Mouse (Mus musculus): Measurements from ENCODE around the gene Brca1. TPM values are rescaled to one million over a fixed set of nuclear protein-coding genes. Genes with fewer than 3 reads are reported as not detected.

Gene Brca1
- polyA plus RNA-seq, 1 experiment from 2014 or later = 32.1 TPM

- no peak overlapping the region for H3K4me3 ChIP-seq (ENCODE audit: low read depth, low read length)
- no peak overlapping the region for H3K27ac ChIP-seq (ENCODE audit: low read depth, low read length)
- WGBS = 85% methylated on average over 2 of the region's 2 CpGs
- no peaks in the 10 kb centered on the region for H3K9me3 ChIP-seq (ENCODE audit: control insufficient read depth, low read length)
- ATAC-seq (replicated peaks; ENCODE audit: low FRiP score) (no peak), DNase-seq (ENCODE audit: low spot score) (no peak)
- no peak overlapping the region for H3K4me2 ChIP-seq (ENCODE audit: low read depth, low read length, severe bottlenecking)
- no peaks in the 10 kb centered on the region for H3K4me1 ChIP-seq (replicated peaks; ENCODE audit: control insufficient read depth, insufficient read depth, low read length)
- no peaks in the 10 kb centered on the region for H3K27me3 ChIP-seq (ENCODE audit: control insufficient read depth, insufficient read depth, low read length)
- H3K36me3 ChIP-seq (ENCODE audit: control insufficient read depth, insufficient read depth, low read length) = no peaks in the 10 kb centered on the region; the same call in 1 of the 2 replicates
- no peak overlapping the region for H3K9ac ChIP-seq (ENCODE audit: low read length)
These were observed 31.4 kb upstream of the Brca1 start for GRCm38 (mm10) chr11:101583205-101583604.

- peak within 1 kb of the TSS; percentile 48 for H3K4me2 ChIP-seq (ENCODE audit: low read depth, low read length, severe bottlenecking)
- H3K27ac ChIP-seq (ENCODE audit: low read depth, low read length) = no peak within 1 kb of the TSS
- no peak for ATAC-seq (replicated peaks; ENCODE audit: low FRiP score)
- no peaks in the 10 kb centered on the region; the same call in 1 of the 2 replicates for H3K36me3 ChIP-seq (ENCODE audit: control insufficient read depth, insufficient read depth, low read length)
- no peaks in the 10 kb centered on the region for H3K27me3 ChIP-seq (ENCODE audit: control insufficient read depth, insufficient read depth, low read length)
- H3K4me1 ChIP-seq (replicated peaks; ENCODE audit: control insufficient read depth, insufficient read depth, low read length) = no peaks in the 10 kb centered on the region
- no peaks in the 10 kb centered on the region for H3K9me3 ChIP-seq (ENCODE audit: control insufficient read depth, low read length)
- DNase-seq (ENCODE audit: low spot score) = peak; percentile 86
- peak within 1 kb of the TSS; percentile 18 for H3K4me3 ChIP-seq (ENCODE audit: low read depth, low read length)
- peak within 1 kb of the TSS; percentile 39 for H3K9ac ChIP-seq (ENCODE audit: low read length)
- WGBS = 20% methylated on average over 30 of the region's 31 CpGs
These were observed 30.6 kb upstream of the Brca1 start, which contains the start of gene Tmem106a for GRCm38 (mm10) chr11:101582054-101583035. Gene Tmem106a (plus strand): TSS chr11:101582242.

- no peak overlapping the region for H3K27ac ChIP-seq (ENCODE audit: low read depth, low read length)
- ATAC-seq (replicated peaks; ENCODE audit: low FRiP score) = no peak
- no peak for DNase-seq (ENCODE audit: low spot score)
- no peaks in the 10 kb centered on the region for H3K9me3 ChIP-seq (ENCODE audit: control insufficient read depth, low read length)
- H3K4me3 ChIP-seq (ENCODE audit: low read depth, low read length) = no peak overlapping the region
- 77% methylated on average over 6 of the region's 6 CpGs for WGBS
- H3K4me1 ChIP-seq (replicated peaks; ENCODE audit: control insufficient read depth, insufficient read depth, low read length) = no peaks in the 10 kb centered on the region
- no peak overlapping the region for H3K4me2 ChIP-seq (ENCODE audit: low read depth, low read length, severe bottlenecking)
- no peaks in the 10 kb centered on the region for H3K27me3 ChIP-seq (ENCODE audit: control insufficient read depth, insufficient read depth, low read length)
- H3K36me3 ChIP-seq (ENCODE audit: control insufficient read depth, insufficient read depth, low read length) = no peaks in the 10 kb centered on the region; the same call in 1 of the 2 replicates
- H3K9ac ChIP-seq (ENCODE audit: low read length) = no peak overlapping the region
These were observed 29.5 kb upstream of the Brca1 start for GRCm38 (mm10) chr11:101581081-101581764.

GRCm38 (mm10) chr11:101576116-101576515 is 24.4 kb upstream of the Brca1 start:
- Histone ChIP-seq H3K4me1 (replicated peaks; ENCODE audit: control insufficient read depth, insufficient read depth, low read length) (no peaks in the 10 kb centered on the region), H3K36me3 (ENCODE audit: control insufficient read depth, insufficient read depth, low read length) (peaks cover 21% of the 10 kb centered on the region; the same call in 1 of the 2 replicates), H3K9me3 (ENCODE audit: control insufficient read depth, low read length) (no peaks in the 10 kb centered on the region), H3K9ac (ENCODE audit: low read length) (no peak overlapping the region), H3K27me3 (ENCODE audit: control insufficient read depth, insufficient read depth, low read length) (no peaks in the 10 kb centered on the region), H3K4me3 (ENCODE audit: low read depth, low read length) (no peak overlapping the region), H3K27ac (ENCODE audit: low read depth, low read length) (no peak overlapping the region), H3K4me2 (ENCODE audit: low read depth, low read length, severe bottlenecking) (no peak overlapping the region)
- ATAC-seq (replicated peaks; ENCODE audit: low FRiP score) (no peak), DNase-seq (ENCODE audit: low spot score) (no peak)
- WGBS = 85% methylated on average over 6 of the region's 6 CpGs

- ATAC-seq (replicated peaks; ENCODE audit: low FRiP score) (no peak), DNase-seq (ENCODE audit: low spot score) (no peak)
- Histone ChIP-seq H3K9me3 (ENCODE audit: control insufficient read depth, low read length) (no peaks in the 10 kb centered on the region), H3K4me3 (ENCODE audit: low read depth, low read length) (no peak overlapping the region), H3K4me2 (ENCODE audit: low read depth, low read length, severe bottlenecking) (no peak overlapping the region), H3K27me3 (ENCODE audit: control insufficient read depth, insufficient read depth, low read length) (no peaks in the 10 kb centered on the region), H3K9ac (ENCODE audit: low read length) (no peak overlapping the region), H3K27ac (ENCODE audit: low read depth, low read length) (no peak overlapping the region), H3K4me1 (replicated peaks; ENCODE audit: control insufficient read depth, insufficient read depth, low read length) (no peaks in the 10 kb centered on the region), H3K36me3 (ENCODE audit: control insufficient read depth, insufficient read depth, low read length) (peaks cover 34% of the 10 kb centered on the region)
- 82% methylated on average over 3 of the region's 3 CpGs for WGBS
These were observed 16.7 kb upstream of the Brca1 start for GRCm38 (mm10) chr11:101568421-101568820.

GRCm38 (mm10) chr11:101562391-101562790 is 10.6 kb upstream of the Brca1 start:
- Histone ChIP-seq H3K9ac (ENCODE audit: low read length) (no peak overlapping the region), H3K27me3 (ENCODE audit: control insufficient read depth, insufficient read depth, low read length) (no peaks in the 10 kb centered on the region), H3K27ac (ENCODE audit: low read depth, low read length) (no peak overlapping the region), H3K36me3 (ENCODE audit: control insufficient read depth, insufficient read depth, low read length) (peaks cover 14% of the 10 kb centered on the region), H3K4me2 (ENCODE audit: low read depth, low read length, severe bottlenecking) (no peak overlapping the region), H3K4me1 (replicated peaks; ENCODE audit: control insufficient read depth, insufficient read depth, low read length) (no peaks in the 10 kb centered on the region), H3K4me3 (ENCODE audit: low read depth, low read length) (no peak overlapping the region), H3K9me3 (ENCODE audit: control insufficient read depth, low read length) (no peaks in the 10 kb centered on the region)
- 46% methylated on average over 5 of the region's 5 CpGs for WGBS
- ATAC-seq (replicated peaks; ENCODE audit: low FRiP score) (no peak), DNase-seq (ENCODE audit: low spot score) (peak; percentile 72)

- ATAC-seq (replicated peaks; ENCODE audit: low FRiP score) (no peak), DNase-seq (ENCODE audit: low spot score) (no peak)
- no peak overlapping the region for H3K27ac ChIP-seq (ENCODE audit: low read depth, low read length)
- 0 out of 2 replicates have a peak, but pooled peaks cover 2% of the 10 kb centered on the region for H3K4me1 ChIP-seq (replicated peaks; ENCODE audit: control insufficient read depth, insufficient read depth, low read length)
- no peaks in the 10 kb centered on the region for H3K27me3 ChIP-seq (ENCODE audit: control insufficient read depth, insufficient read depth, low read length)
- H3K9ac ChIP-seq (ENCODE audit: low read length) = no peak overlapping the region
- no peak overlapping the region for H3K4me3 ChIP-seq (ENCODE audit: low read depth, low read length)
- H3K9me3 ChIP-seq (ENCODE audit: control insufficient read depth, low read length) = no peaks in the 10 kb centered on the region
- no peak overlapping the region for H3K4me2 ChIP-seq (ENCODE audit: low read depth, low read length, severe bottlenecking)
- 93% methylated on average over 2 of the region's 2 CpGs for WGBS
- peaks cover 3% of the 10 kb centered on the region; the same call in 1 of the 2 replicates for H3K36me3 ChIP-seq (ENCODE audit: control insufficient read depth, insufficient read depth, low read length)
These were observed 5.2 kb upstream of the Brca1 start for GRCm38 (mm10) chr11:101556954-101557353.

- Histone ChIP-seq H3K4me1 (replicated peaks; ENCODE audit: control insufficient read depth, insufficient read depth, low read length) (0 out of 2 replicates have a peak, but pooled peaks cover 2% of the 10 kb centered on the region), H3K27ac (ENCODE audit: low read depth, low read length) (no peak overlapping the region), H3K4me3 (ENCODE audit: low read depth, low read length) (no peak overlapping the region), H3K9me3 (ENCODE audit: control insufficient read depth, low read length) (no peaks in the 10 kb centered on the region), H3K27me3 (ENCODE audit: control insufficient read depth, insufficient read depth, low read length) (no peaks in the 10 kb centered on the region), H3K4me2 (ENCODE audit: low read depth, low read length, severe bottlenecking) (no peak overlapping the region), H3K9ac (ENCODE audit: low read length) (no peak overlapping the region), H3K36me3 (ENCODE audit: control insufficient read depth, insufficient read depth, low read length) (peaks cover 3% of the 10 kb centered on the region; the same call in 1 of the 2 replicates)
- WGBS = 96% methylated on average over 7 of the region's 7 CpGs
- DNase-seq (ENCODE audit: low spot score) = no peak
- no peak for ATAC-seq (replicated peaks; ENCODE audit: low FRiP score)
These were observed 4.8 kb upstream of the Brca1 start for GRCm38 (mm10) chr11:101556541-101556940.
